In genomic region chr4:129771314-129771671, GRCm38 (mm10) we compare ENCODE assay signal across 8 mouse cellular contexts. TPM values are rescaled to one million over a fixed set of nuclear protein-coding genes. Genes with fewer than 3 reads are reported as not detected.
A peak's percentile ranks its signal among the peaks of the same experiment; 100 is the strongest.
DNase-seq lines count a peak whose midpoint lies in the region; ATAC-seq lines count a peak whose summit lies in the region.

No protein-coding gene starts in this region.

- H3K27me3 ChIP-seq in heart, embryonic 11.5 days (ENCODE audit: control insufficient read depth, insufficient read depth, low read length): no peaks in the 10 kb centered on the region
- peaks cover 2% of the 10 kb centered on the region; the same call in 1 of the 2 replicates for H3K27me3 ChIP-seq in hindbrain, embryonic 11.5 days (ENCODE audit: control insufficient read depth, insufficient read depth, low read length)

- H3K4me3 ChIP-seq in heart, embryonic 11.5 days (ENCODE audit: low read depth, low read length): peak overlapping the region; percentile 19
- no peak overlapping the region for H3K4me3 ChIP-seq in hindbrain, embryonic 11.5 days (ENCODE audit: low read depth, low read length)

- WGBS in heart, embryonic 11.5 days (ENCODE audit: insufficient replicate concordance): 30% methylated on average over 7 of the region's 7 CpGs
- WGBS in hindbrain, embryonic 11.5 days: 22% methylated on average over 7 of the region's 7 CpGs

- peak overlapping the region; percentile 62 for H3K4me2 ChIP-seq in heart, embryonic 11.5 days
- peak overlapping the region; percentile 12; the same call in 1 of the 2 replicates for H3K4me2 ChIP-seq in hindbrain, embryonic 11.5 days (replicated peaks; ENCODE audit: low read depth, low read length)

- H3K4me1 ChIP-seq in heart, embryonic 11.5 days (ENCODE audit: control insufficient read depth, insufficient read depth, low read length): peaks cover 7% of the 10 kb centered on the region
- peaks cover 4% of the 10 kb centered on the region for H3K4me1 ChIP-seq in hindbrain, embryonic 11.5 days (replicated peaks; ENCODE audit: control insufficient read depth, insufficient read depth, low read length)

- H3K9ac ChIP-seq in heart, embryonic 11.5 days (ENCODE audit: low read depth, low read length): peak overlapping the region; percentile 47; the same call in 1 of the 2 replicates
- 0 out of 2 replicates have a peak overlapping the region, but pooled peaks have one; percentile 5 for H3K9ac ChIP-seq in hindbrain, embryonic 11.5 days (ENCODE audit: low read depth, low read length)

- DNase-seq in heart, postnatal 36 days: no peak
- DNase-seq in B cell, adult 2 months: peak; percentile 49 to 55
- no peak for DNase-seq in hindbrain, embryonic 11.5 days (ENCODE audit: low spot score)
- peak; percentile 25 for DNase-seq in mesoderm, embryonic 11.5 days (ENCODE audit: low read depth, low spot score)
- no peak for DNase-seq in adrenal gland, postnatal 36 days
- no peak for DNase-seq in ovary, postnatal 36 days (ENCODE audit: low spot score)
- DNase-seq in right cerebral cortex, adult 18-20 months: no peak

- H3K9me3 ChIP-seq in heart, embryonic 11.5 days (replicated peaks; ENCODE audit: control insufficient read depth, low read length): no peaks in the 10 kb centered on the region
- H3K9me3 ChIP-seq in hindbrain, embryonic 11.5 days (ENCODE audit: control insufficient read depth, low read length): no peaks in the 10 kb centered on the region

- intact Hi-C loops in heart, postnatal 36 days (cut with DNase I): no loop called here

- H3K36me3 ChIP-seq in heart, embryonic 11.5 days (ENCODE audit: control insufficient read depth, insufficient read depth, low read length): no peaks in the 10 kb centered on the region
- no peaks in the 10 kb centered on the region for H3K36me3 ChIP-seq in hindbrain, embryonic 11.5 days (ENCODE audit: control insufficient read depth, insufficient read depth, low read length)

- no peak for ATAC-seq in heart, embryonic 11.5 days (replicated peaks; ENCODE audit: insufficient number of reproducible peaks, low FRiP score, low TSS enrichment)
- ATAC-seq in hindbrain, embryonic 11.5 days (ENCODE audit: low FRiP score): no peak

- H3K27ac ChIP-seq in heart, embryonic 11.5 days (ENCODE audit: low read depth, low read length): no peak overlapping the region
- 0 out of 2 replicates have a peak overlapping the region, but pooled peaks have one; percentile 58 for H3K27ac ChIP-seq in hindbrain, embryonic 11.5 days (ENCODE audit: low read depth, low read length)

RNA-seq across cellular contexts. Expression of gene Khdrbs1, which starts 29.2 kb away (rescaled TPM):
- 73.0 and 83.1 TPM in 2 replicates for polyA plus RNA-seq in heart, embryonic 11.5 days (2014; fragmentation: Nextera tagmentation; extraction: Ambion mirVana)
- 10 to 100 TPM; 35.4 to 44.2 TPM for total RNA-seq in heart, postnatal 36 days (2021)
- 158 and 183 TPM in 2 replicates for polyA plus RNA-seq in hindbrain, embryonic 11.5 days (2014; fragmentation: Nextera tagmentation; extraction: Ambion mirVana)
- 10 to 100 TPM; 66.0 to 83.9 TPM for total RNA-seq in adrenal gland, postnatal 36 days (2021)

RNA-seq across cellular contexts. Expression of gene Ptp4a2, which starts 39.7 kb away (rescaled TPM):
- polyA plus RNA-seq in heart, embryonic 11.5 days (2014; fragmentation: Nextera tagmentation; extraction: Ambion mirVana): 329 and 345 TPM in 2 replicates
- total RNA-seq in heart, postnatal 36 days (2021): 100 to 1,000 TPM; 203 to 210 TPM
- polyA plus RNA-seq in hindbrain, embryonic 11.5 days (2014; fragmentation: Nextera tagmentation; extraction: Ambion mirVana): 307 and 318 TPM in 2 replicates
- 100 to 1,000 TPM; 311 to 416 TPM for total RNA-seq in adrenal gland, postnatal 36 days (2021)

Comparison
In these comparisons a context has a peak if more than half of its experiments do, and no peak if none do; other contexts are left out.
1. DNase-seq: peak in B cell, adult 2 months (2 of 2) and mesoderm, embryonic 11.5 days (single experiment); none in heart, postnatal 36 days (0 of 2), hindbrain, embryonic 11.5 days (single experiment), adrenal gland, postnatal 36 days (0 of 2), ovary, postnatal 36 days (single experiment) and right cerebral cortex, adult 18-20 months (single experiment).